Mouse (Mus musculus): Measurements from ENCODE around the gene Dph2. TPM values are rescaled to one million over a fixed set of nuclear protein-coding genes. Genes with fewer than 3 reads are reported as not detected.
A peak's percentile ranks its signal among the peaks of the same experiment; 100 is the strongest.

Dph2 gene
- polyA plus RNA-seq (2015; fragmentation: Nextera tagmentation; extraction: Ambion mirVana), result 16.2 and 17.9 TPM in 2 replicates

- WGBS, result 0% methylated on average over 21 of the region's 21 CpGs
- Histone ChIP-seq H3K36me3 (ENCODE audit: control insufficient read depth, insufficient read depth, low read length) (no peaks in the 10 kb centered on the region; the same call in 1 of the 2 replicates), H3K4me1 (replicated peaks; ENCODE audit: control insufficient read depth, insufficient read depth, low read length) (peaks cover 12% of the 10 kb centered on the region), H3K4me3 (ENCODE audit: low read length) (peak within 1 kb of the TSS; percentile 66), H3K9ac (ENCODE audit: low read length) (peak within 1 kb of the TSS; percentile 62), H3K4me2 (ENCODE audit: low read depth, low read length) (peak within 1 kb of the TSS; percentile 78), H3K27me3 (ENCODE audit: control insufficient read depth, insufficient read depth, low read depth, low read length) (no peaks in the 10 kb centered on the region), H3K27ac (ENCODE audit: low read length) (no peak within 1 kb of the TSS), H3K9me3 (ENCODE audit: control insufficient read depth, low read length) (no peaks in the 10 kb centered on the region)
- ATAC-seq (ENCODE audit: low read depth), result peak; percentile 84
Measured at GRCm38 (mm10) chr4:117891738-117892161, at the start of gene Dph2. TSS of gene Dph2 (minus strand) at chr4:117892032.

- 94% methylated on average over 5 of the region's 5 CpGs for WGBS
- H3K9ac ChIP-seq (ENCODE audit: low read length), result no peak overlapping the region
- H3K4me1 ChIP-seq (replicated peaks; ENCODE audit: control insufficient read depth, insufficient read depth, low read length), result no peaks in the 10 kb centered on the region
- no peak overlapping the region for H3K4me2 ChIP-seq (ENCODE audit: low read depth, low read length)
- H3K4me3 ChIP-seq (ENCODE audit: low read length), result no peak overlapping the region
- no peak overlapping the region for H3K27ac ChIP-seq (ENCODE audit: low read length)
- H3K36me3 ChIP-seq (ENCODE audit: control insufficient read depth, insufficient read depth, low read length), result 0 out of 2 replicates have a peak, but pooled peaks cover 3% of the 10 kb centered on the region
- H3K9me3 ChIP-seq (ENCODE audit: control insufficient read depth, low read length), result no peaks in the 10 kb centered on the region
- ATAC-seq (ENCODE audit: low read depth), result no peak
- H3K27me3 ChIP-seq (ENCODE audit: control insufficient read depth, insufficient read depth, low read depth, low read length), result no peaks in the 10 kb centered on the region
Measured at GRCm38 (mm10) chr4:117936964-117937363, 45.1 kb upstream of the Dph2 start.

- Histone ChIP-seq H3K27ac (ENCODE audit: low read length) (no peak overlapping the region), H3K4me3 (ENCODE audit: low read length) (no peak overlapping the region), H3K9me3 (ENCODE audit: control insufficient read depth, low read length) (no peaks in the 10 kb centered on the region), H3K9ac (ENCODE audit: low read length) (no peak overlapping the region), H3K36me3 (ENCODE audit: control insufficient read depth, insufficient read depth, low read length) (no peaks in the 10 kb centered on the region), H3K4me2 (ENCODE audit: low read depth, low read length) (no peak overlapping the region), H3K4me1 (replicated peaks; ENCODE audit: control insufficient read depth, insufficient read depth, low read length) (peaks cover 4% of the 10 kb centered on the region), H3K27me3 (ENCODE audit: control insufficient read depth, insufficient read depth, low read depth, low read length) (no peaks in the 10 kb centered on the region; the same call in 1 of the 2 replicates)
- ATAC-seq (ENCODE audit: low read depth), result no peak
- 74% methylated on average over 4 of the region's 4 CpGs for WGBS
Measured at GRCm38 (mm10) chr4:117934081-117934480, 42.2 kb upstream of the Dph2 start.

- H3K9me3 ChIP-seq (ENCODE audit: control insufficient read depth, low read length), result no peaks in the 10 kb centered on the region
Measured at GRCm38 (mm10) chr4:117933248-117933647, 41.4 kb upstream of the Dph2 start.

GRCm38 (mm10) chr4:117929391-117929881, 37.6 kb upstream of the Dph2 start, which contains the start of gene Artn:
TSS of gene Artn (minus strand) at chr4:117929763.
- Histone ChIP-seq H3K9ac (ENCODE audit: low read length) (peak within 1 kb of the TSS; percentile 41), H3K4me1 (replicated peaks; ENCODE audit: control insufficient read depth, insufficient read depth, low read length) (peaks cover 15% of the 10 kb centered on the region), H3K4me3 (ENCODE audit: low read length) (peak within 1 kb of the TSS; percentile 47), H3K27ac (ENCODE audit: low read length) (peak within 1 kb of the TSS; percentile 4), H3K9me3 (ENCODE audit: control insufficient read depth, low read length) (no peaks in the 10 kb centered on the region), H3K4me2 (ENCODE audit: low read depth, low read length) (peak within 1 kb of the TSS; percentile 66), H3K36me3 (ENCODE audit: control insufficient read depth, insufficient read depth, low read length) (no peaks in the 10 kb centered on the region), H3K27me3 (ENCODE audit: control insufficient read depth, insufficient read depth, low read depth, low read length) (peaks cover 26% of the 10 kb centered on the region)
- WGBS, result 1% methylated on average over 33 of the region's 33 CpGs
- peak; percentile 65 for ATAC-seq (ENCODE audit: low read depth)

More at GRCm38 (mm10) chr4:117933248-117933647, 41.4 kb upstream of the Dph2 start:
- H3K27me3 ChIP-seq (ENCODE audit: control insufficient read depth, insufficient read depth, low read depth, low read length), result peaks cover 1% of the 10 kb centered on the region; the same call in 1 of the 2 replicates
- H3K36me3 ChIP-seq (ENCODE audit: control insufficient read depth, insufficient read depth, low read length), result no peaks in the 10 kb centered on the region
- WGBS, result 64% methylated on average over 5 of the region's 5 CpGs
- H3K4me3 ChIP-seq (ENCODE audit: low read length), result no peak overlapping the region
- no peak overlapping the region for H3K9ac ChIP-seq (ENCODE audit: low read length)
- peaks cover 10% of the 10 kb centered on the region for H3K4me1 ChIP-seq (replicated peaks; ENCODE audit: control insufficient read depth, insufficient read depth, low read length)
- no peak for ATAC-seq (ENCODE audit: low read depth)
- H3K27ac ChIP-seq (ENCODE audit: low read length), result no peak overlapping the region
- no peak overlapping the region for H3K4me2 ChIP-seq (ENCODE audit: low read depth, low read length)

- peaks cover 15% of the 10 kb centered on the region for H3K4me1 ChIP-seq (replicated peaks; ENCODE audit: control insufficient read depth, insufficient read depth, low read length)
- H3K9me3 ChIP-seq (ENCODE audit: control insufficient read depth, low read length), result no peaks in the 10 kb centered on the region
- peak overlapping the region; percentile 4 for H3K27ac ChIP-seq (ENCODE audit: low read length)
- 3% methylated on average over 13 of the region's 13 CpGs for WGBS
- peak overlapping the region; percentile 66 for H3K4me2 ChIP-seq (ENCODE audit: low read depth, low read length)
- H3K9ac ChIP-seq (ENCODE audit: low read length), result peak overlapping the region; percentile 41
- peak; percentile 43 for ATAC-seq (ENCODE audit: low read depth)
- peaks cover 26% of the 10 kb centered on the region for H3K27me3 ChIP-seq (ENCODE audit: control insufficient read depth, insufficient read depth, low read depth, low read length)
- peak overlapping the region; percentile 47 for H3K4me3 ChIP-seq (ENCODE audit: low read length)
- no peaks in the 10 kb centered on the region for H3K36me3 ChIP-seq (ENCODE audit: control insufficient read depth, insufficient read depth, low read length)
Measured at GRCm38 (mm10) chr4:117928699-117929241, 36.9 kb upstream of the Dph2 start.

GRCm38 (mm10) chr4:117928234-117928633, 36.4 kb upstream of the Dph2 start:
- Histone ChIP-seq H3K27ac (ENCODE audit: low read length) (no peak overlapping the region), H3K4me3 (ENCODE audit: low read length) (no peak overlapping the region), H3K36me3 (ENCODE audit: control insufficient read depth, insufficient read depth, low read length) (no peaks in the 10 kb centered on the region), H3K9ac (ENCODE audit: low read length) (no peak overlapping the region), H3K27me3 (ENCODE audit: control insufficient read depth, insufficient read depth, low read depth, low read length) (peaks cover 26% of the 10 kb centered on the region), H3K9me3 (ENCODE audit: control insufficient read depth, low read length) (no peaks in the 10 kb centered on the region), H3K4me1 (replicated peaks; ENCODE audit: control insufficient read depth, insufficient read depth, low read length) (peaks cover 15% of the 10 kb centered on the region), H3K4me2 (ENCODE audit: low read depth, low read length) (peak overlapping the region; percentile 66; the same call in 1 of the 2 replicates)
- no peak for ATAC-seq (ENCODE audit: low read depth)
- 15% methylated on average over 6 of the region's 6 CpGs for WGBS

GRCm38 (mm10) chr4:117926545-117927482, 35.0 kb upstream of the Dph2 start:
- WGBS, result 1% methylated on average over 67 of the region's 71 CpGs
- H3K4me1 ChIP-seq (replicated peaks; ENCODE audit: control insufficient read depth, insufficient read depth, low read length), result peaks cover 15% of the 10 kb centered on the region
- peak overlapping the region; percentile 51 for H3K4me3 ChIP-seq (ENCODE audit: low read length)
- peak overlapping the region; percentile 93 for H3K4me2 ChIP-seq (ENCODE audit: low read depth, low read length)
- H3K27me3 ChIP-seq (ENCODE audit: control insufficient read depth, insufficient read depth, low read depth, low read length), result peaks cover 26% of the 10 kb centered on the region
- no peaks in the 10 kb centered on the region for H3K9me3 ChIP-seq (ENCODE audit: control insufficient read depth, low read length)
- peak overlapping the region; percentile 60 for H3K9ac ChIP-seq (ENCODE audit: low read length)
- no peak overlapping the region for H3K27ac ChIP-seq (ENCODE audit: low read length)
- H3K36me3 ChIP-seq (ENCODE audit: control insufficient read depth, insufficient read depth, low read length), result no peaks in the 10 kb centered on the region
- ATAC-seq (ENCODE audit: low read depth), result peak; percentile 36

GRCm38 (mm10) chr4:117924916-117925315, 33.1 kb upstream of the Dph2 start:
- no peak overlapping the region for H3K27ac ChIP-seq (ENCODE audit: low read length)
- no peak overlapping the region for H3K9ac ChIP-seq (ENCODE audit: low read length)
- WGBS, result 39% methylated on average over 5 of the region's 6 CpGs
- H3K4me3 ChIP-seq (ENCODE audit: low read length), result no peak overlapping the region
- no peaks in the 10 kb centered on the region for H3K9me3 ChIP-seq (ENCODE audit: control insufficient read depth, low read length)
- H3K27me3 ChIP-seq (ENCODE audit: control insufficient read depth, insufficient read depth, low read depth, low read length), result peaks cover 26% of the 10 kb centered on the region
- peaks cover 15% of the 10 kb centered on the region for H3K4me1 ChIP-seq (replicated peaks; ENCODE audit: control insufficient read depth, insufficient read depth, low read length)
- ATAC-seq (ENCODE audit: low read depth), result peak; percentile 28
- no peak overlapping the region for H3K4me2 ChIP-seq (ENCODE audit: low read depth, low read length)
- H3K36me3 ChIP-seq (ENCODE audit: control insufficient read depth, insufficient read depth, low read length), result no peaks in the 10 kb centered on the region
